Mouse (Mus musculus) intestine, postnatal 0 days (tissue): ENCODE measurements around the gene Parp3. TPM values are rescaled to one million over a fixed set of nuclear protein-coding genes. Genes with fewer than 3 reads are reported as not detected.

Source experiments
- ATAC-seq: fragments of 200-750 bp; cut with Nextera tagmentation; 2 replicates; pipeline ENCODE4 v1.8.0; 2017; ENCODE audit warnings: mild to moderate bottlenecking, moderate TSS enrichment, moderate library complexity
- H3K27ac ChIP-seq: fragments of 300-500 bp; sonication (generic); 2 replicates; pipeline ENCODE4 v1.5.1; 2014; ENCODE audit warnings: mild to moderate bottlenecking, low read depth, low read length, moderate library complexity
- H3K27me3 ChIP-seq: fragments of 300-500 bp; sonication (generic); replicated peaks from 2 replicates; pipeline ENCODE4 v1.6.1; 2014; ENCODE audit warnings: low read length, mixed read lengths; ENCODE audit not compliant: control insufficient read depth, insufficient read depth
- H3K36me3 ChIP-seq: fragments of 300-500 bp; sonication (generic); 2 replicates; pipeline ENCODE4 v1.6.1; 2014; ENCODE audit warnings: mild to moderate bottlenecking, moderate library complexity; ENCODE audit not compliant: control insufficient read depth, insufficient read depth
- H3K4me1 ChIP-seq: fragments of 300-500 bp; sonication (generic); replicated peaks from 2 replicates; pipeline ENCODE4 v1.6.1; 2014; ENCODE audit warnings: antibody characterized with exemption, low read length, mixed read lengths; ENCODE audit not compliant: control insufficient read depth, insufficient read depth
- H3K4me2 ChIP-seq: fragments of 300-500 bp; sonication (generic); replicated peaks from 2 replicates; pipeline ENCODE4 v1.6.1; 2014; ENCODE audit warnings: low read depth, mild to moderate bottlenecking, moderate library complexity
- H3K4me3 ChIP-seq: fragments of 300-500 bp; sonication (generic); 2 replicates; pipeline ENCODE4 v1.5.1; 2014; ENCODE audit warnings: low read depth, low read length
- H3K9ac ChIP-seq: fragments of 300-500 bp; sonication (generic); 2 replicates; pipeline ENCODE4 v1.6.1; 2014; ENCODE audit warnings: mild to moderate bottlenecking, low read depth, low read length
- H3K9me3 ChIP-seq: fragments of 300-500 bp; sonication (generic); 2 replicates; pipeline ENCODE4 v1.6.1; 2016; ENCODE audit warnings: mixed run types; ENCODE audit not compliant: control insufficient read depth
- CTCF ChIP-seq: sonication (generic); IDR thresholded peaks from 2 replicates; pipeline ENCODE4 v1.5.1; 2016; ENCODE audit warnings: low read depth, mild to moderate bottlenecking, control low read depth, antibody characterized with exemption, moderate library complexity
- WGBS: fragments of 180-500 bp; shearing (Covaris S2); extraction: QIAGEN DNeasy Blood & Tissue Kit; methylation state at CpG from one replicate; pipeline ENCODE4 v1.1.7; 2014; 5-methylcytosine and 5-hydroxymethylcytosine counted together
- polyA plus RNA-seq: library from polyadenylated mRNA; unstranded; fragments of >200 nt; fragmentation: Nextera tagmentation; extraction: Ambion mirVana; gene quantifications from 2 replicates; pipeline ENCODE4 v1.2.1, GENCODE M21; 2015

Parp3 gene
- polyA plus RNA-seq, 1 experiment from 2014 or later = 3.8 TPM

- ATAC-seq = no peak
- peak overlapping the region; percentile 13; the same call in 1 of the 2 replicates for H3K4me2 ChIP-seq
- H3K9me3 ChIP-seq = no peaks in the 10 kb centered on the region
- no peaks in the 10 kb centered on the region; the same call in 1 of the 2 replicates for H3K36me3 ChIP-seq
- H3K27ac ChIP-seq = no peak overlapping the region; the same call in 1 of the 2 replicates
- no peak overlapping the region for H3K9ac ChIP-seq
- H3K4me1 ChIP-seq = no peaks in the 10 kb centered on the region; the same call in 1 of the 2 replicates
- H3K4me3 ChIP-seq = no peak overlapping the region
- no peak for TF ChIP-seq CTCF
- H3K27me3 ChIP-seq = no peaks in the 10 kb centered on the region
- 63% methylated on average over 15 of the region's 15 CpGs for WGBS
Observed at GRCm38 (mm10) chr9:106456325-106457162, 20.2 kb downstream of the Parp3 start.

GRCm38 (mm10) chr9:106454888-106455681 lies 21.7 kb downstream of the Parp3 start:
- Histone ChIP-seq H3K9ac (no peak overlapping the region), H3K36me3 (no peaks in the 10 kb centered on the region), H3K27ac (no peak overlapping the region), H3K4me3 (peak overlapping the region; percentile 51), H3K4me2 (peak overlapping the region; percentile 91), H3K27me3 (no peaks in the 10 kb centered on the region), H3K4me1 (peaks cover 4% of the 10 kb centered on the region), H3K9me3 (no peaks in the 10 kb centered on the region)
- 38% methylated on average over 17 of the region's 17 CpGs for WGBS
- TF ChIP-seq CTCF = no peak
- ATAC-seq = no peak

GRCm38 (mm10) chr9:106454071-106454761 lies 22.5 kb downstream of the Parp3 start:
- WGBS = 8% methylated on average over 19 of the region's 20 CpGs
- H3K4me1 ChIP-seq = peaks cover 4% of the 10 kb centered on the region
- H3K4me3 ChIP-seq = peak overlapping the region; percentile 51
- no peaks in the 10 kb centered on the region for H3K27me3 ChIP-seq
- no peak overlapping the region; the same call in 1 of the 2 replicates for H3K27ac ChIP-seq
- TF ChIP-seq CTCF = no peak
- H3K4me2 ChIP-seq = peak overlapping the region; percentile 91
- no peaks in the 10 kb centered on the region for H3K9me3 ChIP-seq
- H3K9ac ChIP-seq = peak overlapping the region; percentile 53; the same call in 1 of the 2 replicates
- no peak for ATAC-seq
- H3K36me3 ChIP-seq = no peaks in the 10 kb centered on the region

- no peaks in the 10 kb centered on the region for H3K27me3 ChIP-seq
- 1% methylated on average over 37 of the region's 74 CpGs for WGBS
- H3K9ac ChIP-seq = peak within 1 kb of the TSS; percentile 53
- H3K9me3 ChIP-seq = no peaks in the 10 kb centered on the region
- peaks cover 4% of the 10 kb centered on the region for H3K4me1 ChIP-seq
- H3K36me3 ChIP-seq = no peaks in the 10 kb centered on the region
- peak within 1 kb of the TSS; percentile 91 for H3K4me2 ChIP-seq
- H3K27ac ChIP-seq = no peak within 1 kb of the TSS; the same call in 1 of the 2 replicates
- peak within 1 kb of the TSS; percentile 51 for H3K4me3 ChIP-seq
- TF ChIP-seq CTCF = no peak
- peak; percentile 50 for ATAC-seq
Observed at GRCm38 (mm10) chr9:106453271-106454070, 23.3 kb downstream of the Parp3 start, which contains the start of gene Pcbp4. TSS of gene Pcbp4 (plus strand) at chr9:106453291.

- Histone ChIP-seq H3K27ac (no peak overlapping the region), H3K4me1 (peaks cover 10% of the 10 kb centered on the region), H3K27me3 (no peaks in the 10 kb centered on the region), H3K4me3 (peak overlapping the region; percentile 51), H3K4me2 (peak overlapping the region; percentile 91), H3K9ac (peak overlapping the region; percentile 53; the same call in 1 of the 2 replicates), H3K36me3 (no peaks in the 10 kb centered on the region), H3K9me3 (no peaks in the 10 kb centered on the region)
- 16% methylated on average over 7 of the region's 7 CpGs for WGBS
- ATAC-seq = no peak
- TF ChIP-seq CTCF = no peak
Observed at GRCm38 (mm10) chr9:106452821-106453220, 23.9 kb downstream of the Parp3 start.
